22 mouse cellular contexts compared by ENCODE assay signal in genomic region chr9:14062706-14063105, GRCm38 (mm10).
A peak's percentile ranks its signal among the peaks of the same experiment; 100 is the strongest.
DNase-seq lines count a peak whose midpoint lies in the region; ATAC-seq and TF ChIP-seq lines count a peak whose summit lies in the region.
"Had no signal": no experiment of that assay in that cellular context is flagged by ENCODE, and none has a peak within 500 bp of the region (broad histone marks: within the 10 kb centered on the region; RNA-seq: fewer than 3 reads in every experiment).

No protein-coding gene starts in this region.

- H3K9me3 ChIP-seq in heart, embryonic 10.5 days: peaks cover 13% of the 10 kb centered on the region
- H3K9me3 ChIP-seq in intestine, embryonic 14.5 days (ENCODE audit: control insufficient read depth, low read length): peaks cover 10% of the 10 kb centered on the region; the same call in 1 of the 2 replicates
- no peaks in the 10 kb centered on the region for H3K9me3 ChIP-seq in intestine, postnatal 0 days (ENCODE audit: control insufficient read depth)

- H3K4me1 ChIP-seq in heart, embryonic 10.5 days: no peaks in the 10 kb centered on the region
- peaks cover 8% of the 10 kb centered on the region; the same call in 1 of the 2 replicates for H3K4me1 ChIP-seq in intestine, embryonic 14.5 days (replicated peaks; ENCODE audit: control insufficient read depth, insufficient read depth, low read length)
- no peaks in the 10 kb centered on the region for H3K4me1 ChIP-seq in intestine, postnatal 0 days (replicated peaks; ENCODE audit: control insufficient read depth, insufficient read depth, low read length)

- no peak overlapping the region for H3K4me2 ChIP-seq in intestine, embryonic 14.5 days (ENCODE audit: low read length)
- no peak overlapping the region for H3K4me2 ChIP-seq in intestine, postnatal 0 days (replicated peaks; ENCODE audit: low read depth)

- WGBS in heart, embryonic 10.5 days: 81% methylated on average over 1 of the region's 1 CpGs
- 83% methylated on average over 1 of the region's 1 CpGs for WGBS in intestine, embryonic 14.5 days
- WGBS in intestine, postnatal 0 days: 95% methylated on average over 1 of the region's 1 CpGs

- TF ChIP-seq CTCF in intestine, postnatal 0 days (IDR thresholded peaks at IDR 0.05; ENCODE audit: low read depth): no peak

- 0 out of 2 replicates have a peak, but pooled peaks cover under 1% of the 10 kb centered on the region for H3K27me3 ChIP-seq in heart, embryonic 10.5 days (ENCODE audit: insufficient read depth, poor library complexity, severe bottlenecking)
- H3K27me3 ChIP-seq in intestine, embryonic 14.5 days (replicated peaks; ENCODE audit: control insufficient read depth, insufficient read depth, low read length): no peaks in the 10 kb centered on the region
- H3K27me3 ChIP-seq in intestine, postnatal 0 days (replicated peaks; ENCODE audit: control insufficient read depth, insufficient read depth, low read length): no peaks in the 10 kb centered on the region
- H3K27me3 ChIP-seq: CH12.LX, Patski had no signal

- H3K4me3 ChIP-seq in heart, embryonic 10.5 days: no peak overlapping the region
- H3K4me3 ChIP-seq in intestine, embryonic 14.5 days (ENCODE audit: low read depth, low read length): no peak overlapping the region
- no peak overlapping the region for H3K4me3 ChIP-seq in intestine, postnatal 0 days (ENCODE audit: low read depth, low read length)

- no peak overlapping the region for H3K27ac ChIP-seq in heart, embryonic 10.5 days
- no peak overlapping the region for H3K27ac ChIP-seq in intestine, embryonic 14.5 days (ENCODE audit: low read depth)
- no peak overlapping the region for H3K27ac ChIP-seq in intestine, postnatal 0 days (ENCODE audit: low read depth, low read length)

- H3K36me3 ChIP-seq in heart, embryonic 10.5 days: no peaks in the 10 kb centered on the region
- H3K36me3 ChIP-seq in intestine, embryonic 14.5 days (ENCODE audit: control insufficient read depth, insufficient read depth, low read length): no peaks in the 10 kb centered on the region
- H3K36me3 ChIP-seq in intestine, postnatal 0 days (ENCODE audit: control insufficient read depth, insufficient read depth): no peaks in the 10 kb centered on the region
- H3K36me3 ChIP-seq: G1E had no signal

- peak; percentile 55 for DNase-seq in adrenal gland, adult 2 months
- DNase-seq in adrenal gland, postnatal 25 days: no peak
- DNase-seq in heart, adult 11 months: peak; percentile 44
- DNase-seq in heart, adult 9 months (ENCODE audit: low spot score in 2 of 2): no peak
- DNase-seq in heart, embryonic 10.5 days (ENCODE audit: low spot score): peak; percentile 63
- DNase-seq in heart, adult 18-20 months: no peak
- DNase-seq in intestine, embryonic 14.5 days (ENCODE audit: low spot score): peak; percentile 32
- DNase-seq: adrenal gland, adult 8-10 months; adrenal gland, postnatal 10 days; adrenal gland, postnatal 14 days; adrenal gland, postnatal 36 days; B cell, adult 2 months; cerebellum, adult 11 months; cerebellum, adult 11-12 months; cerebellum, adult 18-20 months; cerebellum, adult 2 months had no signal

- no peak for ATAC-seq in intestine, embryonic 14.5 days (replicated peaks; ENCODE audit: low FRiP score, low TSS enrichment, low read depth)
- ATAC-seq in intestine, postnatal 0 days: no peak
- ATAC-seq: activated CD4-positive, CD25-positive, alpha-beta regulatory T cell, adult 4 months; CD4-positive, CD25-positive, alpha-beta regulatory T cell, adult 4 months; Patski had no signal

- H3K9ac ChIP-seq in intestine, embryonic 14.5 days (ENCODE audit: low read length): no peak overlapping the region
- H3K9ac ChIP-seq in intestine, postnatal 0 days (ENCODE audit: low read depth, low read length): no peak overlapping the region

Comparison
In these comparisons a context has a peak if more than half of its experiments do, and no peak if none do; other contexts are left out.
1. DNase-seq: peak in adrenal gland, adult 2 months (single experiment), heart, adult 11 months (single experiment), heart, embryonic 10.5 days (single experiment) and intestine, embryonic 14.5 days (single experiment); none in adrenal gland, postnatal 25 days (single experiment), heart, adult 9 months (0 of 2) and heart, adult 18-20 months (0 of 2).